Mouse (Mus musculus) liver, embryonic 11.5 days (tissue): ENCODE data around the gene Atp5s. TPM values are rescaled to one million over a fixed set of nuclear protein-coding genes. Genes with fewer than 3 reads are reported as not detected.
A peak's percentile ranks its signal among the peaks of the same experiment; 100 is the strongest.

Experiments used
- ATAC-seq: fragments of 200-750 bp; cut with Nextera tagmentation; replicated peaks from 2 replicates; pipeline ENCODE4 v1.8.0; 2017; ENCODE audit warnings: moderate number of reproducible peaks, mild to moderate bottlenecking, moderate TSS enrichment, moderate library complexity; ENCODE audit not compliant: low FRiP score
- DNase-seq: peaks from one replicate; pipeline ENCODE4 v3.0.0-alpha.2; 2017; ENCODE audit warnings: low spot score
- H3K27ac ChIP-seq: fragments of 300-500 bp; sonication (generic); 2 replicates; pipeline ENCODE4 v1.5.1; 2014; ENCODE audit warnings: mild to moderate bottlenecking, low read depth, low read length, control low read depth
- H3K27me3 ChIP-seq: fragments of 300-500 bp; sonication (generic); replicated peaks from 2 replicates; pipeline ENCODE4 v1.6.1; 2014; ENCODE audit warnings: low read length, mixed read lengths; ENCODE audit not compliant: control insufficient read depth, insufficient read depth
- H3K36me3 ChIP-seq: fragments of 300-500 bp; sonication (generic); 2 replicates; pipeline ENCODE4 v1.6.1; 2014; ENCODE audit warnings: mild to moderate bottlenecking, low read length, moderate library complexity, mixed read lengths; ENCODE audit not compliant: control insufficient read depth, insufficient read depth
- H3K4me1 ChIP-seq: fragments of 300-500 bp; sonication (generic); replicated peaks from 2 replicates; pipeline ENCODE4 v1.6.1; 2014; ENCODE audit warnings: low read length, mixed read lengths; ENCODE audit not compliant: control insufficient read depth, insufficient read depth
- H3K4me2 ChIP-seq: fragments of 300-500 bp; sonication (generic); 2 replicates; pipeline ENCODE4 v1.6.1; 2014; ENCODE audit warnings: mild to moderate bottlenecking, control low read depth, moderate library complexity
- H3K4me3 ChIP-seq: fragments of 300-500 bp; sonication (generic); 2 replicates; pipeline ENCODE4 v1.5.1; 2014; ENCODE audit warnings: low read depth, low read length, control low read depth
- H3K9ac ChIP-seq: fragments of 300-500 bp; sonication (generic); 2 replicates; pipeline ENCODE4 v1.6.1; 2014; ENCODE audit warnings: low read depth, low read length, control low read depth
- H3K9me3 ChIP-seq: fragments of 300-500 bp; sonication (generic); 2 replicates; pipeline ENCODE4 v1.6.1; 2016; ENCODE audit warnings: low read length, inconsistent platforms, mixed read lengths; ENCODE audit not compliant: control insufficient read depth
- WGBS: fragments of 180-500 bp; shearing (Covaris S2); extraction: QIAGEN DNeasy Blood & Tissue Kit; methylation state at CpG from one replicate; pipeline ENCODE4 v1.1.7; 2014; 5-methylcytosine and 5-hydroxymethylcytosine counted together
- polyA plus RNA-seq: library from polyadenylated mRNA; unstranded; fragments of >200 nt; fragmentation: Nextera tagmentation; extraction: Ambion mirVana; gene quantifications from 2 replicates; pipeline ENCODE4 v1.2.1, GENCODE M21; 2014

Gene Atp5s
- polyA plus RNA-seq, 1 experiment from 2014 or later: 34.3 TPM

DNA sequence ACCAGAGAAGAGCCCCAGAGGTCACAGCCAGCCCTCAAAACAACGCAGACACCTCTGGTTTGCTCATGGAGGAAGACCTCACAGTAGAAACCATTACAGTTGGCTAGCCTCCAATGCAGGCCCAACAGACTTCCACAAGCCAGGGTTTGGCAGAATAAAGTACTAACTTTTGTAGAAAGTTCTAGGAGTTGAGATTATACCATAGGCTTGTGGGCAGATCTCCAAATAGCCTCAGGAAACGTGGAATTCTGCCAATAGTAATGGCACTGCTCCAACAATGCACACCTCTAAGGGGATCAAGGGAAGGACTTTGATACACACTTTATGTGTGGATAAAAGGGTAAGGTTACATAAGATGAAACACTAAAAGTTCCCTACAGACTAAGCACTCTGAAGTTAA lies 36.4 kb upstream of the Atp5s start:
- no peak for DNase-seq
- 80% methylated on average over 2 of the region's 2 CpGs for WGBS
- Histone ChIP-seq H3K36me3 (no peaks in the 10 kb centered on the region; the same call in 1 of the 2 replicates), H3K4me2 (no peak overlapping the region), H3K4me3 (no peak overlapping the region), H3K9me3 (no peaks in the 10 kb centered on the region), H3K9ac (no peak overlapping the region), H3K27me3 (no peaks in the 10 kb centered on the region), H3K4me1 (no peaks in the 10 kb centered on the region; the same call in 1 of the 2 replicates), H3K27ac (no peak overlapping the region)
- ATAC-seq: no peak

DNA sequence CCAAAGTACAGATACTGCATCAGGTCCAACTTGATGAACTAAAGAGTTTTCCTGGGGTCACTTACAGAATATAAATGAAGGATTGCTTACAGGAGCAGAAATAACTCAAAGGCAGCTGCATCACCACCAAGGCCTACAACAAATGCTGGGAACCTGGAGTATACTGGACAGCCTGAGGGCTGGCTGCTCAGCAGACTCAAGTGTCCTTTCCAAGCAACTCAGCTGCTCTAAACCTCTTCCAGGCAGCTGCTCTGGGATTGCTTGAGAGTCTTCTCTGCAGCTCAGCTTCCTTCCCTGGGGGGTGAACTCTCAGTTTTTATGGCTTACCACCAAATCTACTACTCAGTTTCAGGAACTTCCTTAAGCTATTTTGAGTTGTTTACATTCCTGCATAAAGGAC lies 35.7 kb upstream of the Atp5s start:
- no peak overlapping the region for H3K4me3 ChIP-seq
- peaks cover 3% of the 10 kb centered on the region; the same call in 1 of the 2 replicates for H3K36me3 ChIP-seq
- no peak overlapping the region for H3K9ac ChIP-seq
- no peak for ATAC-seq
- no peak for DNase-seq
- H3K27ac ChIP-seq: no peak overlapping the region
- no peak overlapping the region for H3K4me2 ChIP-seq
- H3K27me3 ChIP-seq: no peaks in the 10 kb centered on the region
- H3K9me3 ChIP-seq: no peaks in the 10 kb centered on the region
- H3K4me1 ChIP-seq: no peaks in the 10 kb centered on the region

- 91% methylated on average over 4 of the region's 4 CpGs for WGBS
- no peak for ATAC-seq
Observed at GRCm38 (mm10) chr12:69690714-69691113, 34.0 kb upstream of the Atp5s start.

DNA sequence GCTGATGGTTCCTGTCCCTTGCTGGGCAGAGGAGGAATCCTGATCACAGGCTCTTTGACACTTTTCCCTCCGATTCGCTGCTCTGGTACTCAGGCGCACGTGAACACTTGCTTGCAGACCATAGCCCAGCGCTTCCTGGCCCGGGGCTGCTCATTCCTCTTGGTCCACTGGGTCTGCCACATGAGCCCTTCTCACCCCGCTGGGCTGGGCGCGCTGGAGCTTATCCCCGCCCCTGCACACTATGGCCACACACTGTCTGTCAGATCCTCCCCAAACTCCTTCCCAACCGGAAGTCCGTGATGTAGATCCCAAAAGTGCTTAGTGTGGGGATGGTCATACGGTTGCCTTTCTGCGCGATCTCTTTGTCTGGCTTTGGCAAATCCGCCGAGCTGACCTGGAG lies 31.3 kb upstream of the Atp5s start:
- Histone ChIP-seq H3K4me3 (no peak overlapping the region), H3K9ac (no peak overlapping the region)

More at GRCm38 (mm10) chr12:69690714-69691113, 34.0 kb upstream of the Atp5s start:
- Histone ChIP-seq H3K9ac (no peak overlapping the region), H3K27me3 (no peaks in the 10 kb centered on the region), H3K27ac (no peak overlapping the region), H3K36me3 (peaks cover 5% of the 10 kb centered on the region; the same call in 1 of the 2 replicates), H3K9me3 (no peaks in the 10 kb centered on the region), H3K4me3 (no peak overlapping the region), H3K4me2 (no peak overlapping the region), H3K4me1 (no peaks in the 10 kb centered on the region)
- DNase-seq: no peak

GRCm38 (mm10) chr12:69696746-69697145 lies 28.0 kb upstream of the Atp5s start:
- Histone ChIP-seq H3K4me2 (no peak overlapping the region), H3K9ac (no peak overlapping the region), H3K4me3 (no peak overlapping the region), H3K9me3 (no peaks in the 10 kb centered on the region), H3K27me3 (no peaks in the 10 kb centered on the region), H3K27ac (no peak overlapping the region), H3K36me3 (peaks cover 5% of the 10 kb centered on the region; the same call in 1 of the 2 replicates), H3K4me1 (no peaks in the 10 kb centered on the region)
- 68% methylated on average over 5 of the region's 5 CpGs for WGBS
- no peak for ATAC-seq
- no peak for DNase-seq

More for the DNA sequence above, 31.3 kb upstream of the Atp5s start:
- Histone ChIP-seq H3K36me3 (peaks cover 5% of the 10 kb centered on the region; the same call in 1 of the 2 replicates), H3K9me3 (no peaks in the 10 kb centered on the region), H3K27me3 (no peaks in the 10 kb centered on the region), H3K4me1 (no peaks in the 10 kb centered on the region), H3K4me2 (no peak overlapping the region), H3K27ac (no peak overlapping the region)
- no peak for DNase-seq
- ATAC-seq: no peak
- 88% methylated on average over 17 of the region's 17 CpGs for WGBS

DNA sequence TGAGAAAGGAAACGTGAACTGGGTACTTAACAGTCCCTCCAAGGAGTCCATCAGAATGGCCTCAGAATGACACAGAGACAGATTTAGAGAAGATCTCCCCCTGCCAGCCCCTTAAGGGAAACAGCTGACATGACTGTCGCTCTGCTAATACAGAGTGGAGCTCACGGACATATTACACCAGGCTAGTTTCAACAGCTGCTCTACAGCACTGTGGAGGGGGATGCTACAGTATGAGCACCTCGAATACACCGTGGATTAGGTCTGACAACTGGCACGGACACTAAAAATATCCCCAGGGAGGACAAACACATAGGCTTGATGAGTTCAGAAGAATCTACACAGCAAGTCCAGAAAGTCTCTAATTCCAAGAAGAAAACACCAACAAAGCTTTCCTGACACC lies 26.4 kb upstream of the Atp5s start:
- WGBS: 87% methylated on average over 6 of the region's 6 CpGs
- ATAC-seq (no peak), DNase-seq (no peak)

DNA sequence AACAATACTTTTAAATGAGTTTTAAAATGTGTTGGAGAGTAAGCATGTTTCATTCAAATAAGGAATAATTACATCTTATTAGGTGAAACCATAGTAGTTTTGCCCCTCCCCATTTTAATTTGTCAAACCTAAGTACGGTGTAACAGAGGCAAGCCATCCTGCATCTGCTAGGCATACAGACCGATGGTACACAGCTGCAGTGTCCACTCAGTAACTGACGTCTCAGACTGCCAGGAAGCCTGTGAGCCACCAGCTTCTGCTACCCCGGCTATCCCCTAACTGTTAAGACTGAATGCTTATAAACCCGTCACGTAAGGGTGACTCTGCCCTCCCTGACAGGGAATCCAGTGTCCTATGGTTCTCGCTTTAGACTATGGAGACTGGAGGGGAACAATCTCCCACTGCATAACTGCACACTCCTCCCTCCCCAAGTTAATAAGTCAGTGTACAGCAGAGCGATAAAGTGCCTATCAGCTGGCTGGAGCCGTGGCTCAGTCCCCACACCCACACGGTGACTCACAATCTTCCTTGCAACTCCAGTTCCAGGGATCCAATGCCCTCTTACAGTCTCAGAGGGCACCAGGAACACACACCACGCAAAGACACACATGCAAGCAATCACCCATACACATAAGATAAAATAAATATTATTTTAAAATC lies 19.8 kb upstream of the Atp5s start:
- peak; percentile 81 for ATAC-seq

More for the DNA sequence above, 26.4 kb upstream of the Atp5s start:
- Histone ChIP-seq H3K4me1 (no peaks in the 10 kb centered on the region), H3K27me3 (no peaks in the 10 kb centered on the region), H3K9me3 (no peaks in the 10 kb centered on the region), H3K27ac (no peak overlapping the region), H3K4me3 (no peak overlapping the region), H3K9ac (no peak overlapping the region), H3K36me3 (peaks cover 5% of the 10 kb centered on the region; the same call in 1 of the 2 replicates), H3K4me2 (no peak overlapping the region)

DNA sequence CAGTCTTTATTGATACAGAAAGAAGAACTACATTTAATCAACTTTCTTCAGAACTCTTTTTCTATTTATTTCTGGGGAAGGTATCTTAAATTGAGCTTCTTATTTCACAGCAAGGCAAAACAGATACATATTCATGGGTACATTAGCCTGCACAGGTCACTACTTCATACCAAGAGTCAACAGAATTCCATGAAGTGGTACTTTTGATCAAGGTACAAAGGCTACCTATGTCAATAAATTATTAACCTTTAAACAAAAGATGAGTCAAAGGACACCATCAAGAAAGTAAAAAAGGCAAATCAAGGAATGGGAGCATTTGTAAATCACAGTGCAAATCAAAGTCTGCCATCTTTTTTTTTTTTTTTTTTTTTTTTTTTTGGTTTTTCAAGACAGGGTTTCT lies 11.1 kb upstream of the Atp5s start:
- Histone ChIP-seq H3K9ac (no peak overlapping the region), H3K36me3 (peaks cover 5% of the 10 kb centered on the region; the same call in 1 of the 2 replicates), H3K9me3 (peaks cover 3% of the 10 kb centered on the region; the same call in 1 of the 2 replicates), H3K4me3 (no peak overlapping the region), H3K4me1 (no peaks in the 10 kb centered on the region), H3K27ac (no peak overlapping the region), H3K27me3 (no peaks in the 10 kb centered on the region), H3K4me2 (no peak overlapping the region)
- ATAC-seq (no peak), DNase-seq (no peak)

More for the DNA sequence above, 19.8 kb upstream of the Atp5s start:
- no peak for DNase-seq
- WGBS: 74% methylated on average over 11 of the region's 11 CpGs
- Histone ChIP-seq H3K4me2 (no peak overlapping the region), H3K27ac (no peak overlapping the region), H3K4me1 (no peaks in the 10 kb centered on the region), H3K4me3 (no peak overlapping the region), H3K36me3 (no peaks in the 10 kb centered on the region; the same call in 1 of the 2 replicates), H3K27me3 (no peaks in the 10 kb centered on the region), H3K9me3 (no peaks in the 10 kb centered on the region), H3K9ac (no peak overlapping the region)

- H3K27me3 ChIP-seq: no peaks in the 10 kb centered on the region
- WGBS: 83% methylated on average over 3 of the region's 3 CpGs
- H3K36me3 ChIP-seq: peaks cover 29% of the 10 kb centered on the region
- H3K4me2 ChIP-seq: no peak overlapping the region
- DNase-seq (no peak), ATAC-seq (no peak)
- no peak overlapping the region for H3K9ac ChIP-seq
- H3K4me1 ChIP-seq: peaks cover 8% of the 10 kb centered on the region
- H3K4me3 ChIP-seq: no peak overlapping the region
- peaks cover 12% of the 10 kb centered on the region for H3K9me3 ChIP-seq
- H3K27ac ChIP-seq: no peak overlapping the region
Observed at GRCm38 (mm10) chr12:69722857-69723256, 1.9 kb upstream of the Atp5s start.
